Mouse (Mus musculus) regulatory T cell (primary cell): ENCODE results near the gene Notch1.

Experiments
- in situ Hi-C: fragments of 300-600 bp; cut with MboI, MseI; formaldehyde crosslinking; loops from one replicate; pipeline ENCODE4 v1.15.1; 2025; ENCODE audit warnings: high pct_unique_total_duplicates

The Notch1 gene

DNA sequence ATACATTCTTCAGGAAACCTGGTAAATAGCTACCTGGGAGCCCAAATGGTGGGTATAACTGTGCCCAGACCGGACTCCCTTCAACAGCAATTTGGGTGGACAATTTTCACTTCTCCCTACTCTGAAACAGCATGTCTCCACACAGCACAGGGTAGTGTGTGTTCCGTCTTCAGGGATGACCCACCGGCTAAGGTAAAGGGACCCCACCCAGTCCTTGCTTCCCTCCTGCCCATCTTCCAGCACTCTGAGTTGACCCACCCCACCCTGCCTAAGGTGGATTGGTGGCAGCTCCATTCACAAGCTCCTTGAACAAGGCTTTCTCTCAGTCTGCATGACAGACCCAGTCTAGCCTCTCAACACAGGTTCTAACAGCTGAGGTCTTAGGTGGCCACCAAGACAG is 33.6 kb downstream of the Notch1 start:
- in situ Hi-C loops = loop anchor here (10.0 kb wide), 1 partner anchor 422 kb away; the partner anchor contains the start of gene Surf6

DNA sequence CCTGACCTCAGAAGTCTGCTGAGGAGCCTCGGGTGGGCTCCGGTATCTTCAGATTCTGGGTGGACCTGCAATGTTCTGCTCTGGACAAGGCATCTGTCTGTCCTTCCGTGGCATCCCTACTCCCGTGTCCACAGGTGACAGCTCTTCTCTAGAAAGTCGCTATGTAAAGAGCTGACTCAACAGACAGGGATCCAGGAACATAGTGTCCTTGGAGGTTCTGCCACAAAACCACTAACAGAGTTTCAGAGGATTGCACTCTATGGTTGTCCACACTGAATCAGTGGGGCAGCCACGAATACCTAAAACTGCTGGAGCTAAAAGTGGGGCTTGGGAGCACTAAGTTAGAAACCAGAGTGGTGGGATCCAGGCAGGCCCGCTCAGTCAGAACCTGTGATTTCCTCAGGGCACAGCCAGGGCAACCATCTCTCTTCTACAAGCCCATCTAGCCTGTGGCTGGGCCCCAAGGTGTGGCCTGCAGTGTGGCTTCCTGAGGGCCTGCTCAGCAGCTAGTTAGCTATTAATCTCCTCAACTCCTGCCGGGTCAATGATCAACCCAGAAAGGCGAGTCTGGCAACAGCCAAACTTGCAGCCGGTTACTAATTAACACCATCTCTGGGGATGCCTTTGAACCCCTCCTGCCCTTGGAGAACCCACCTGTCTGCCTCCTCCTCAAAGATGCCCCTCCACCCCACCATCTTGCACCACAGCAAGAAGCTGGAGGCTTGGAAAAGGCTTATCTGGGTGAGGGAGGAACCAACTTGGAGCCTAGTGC is 34.6 kb downstream of the Notch1 start:
- in situ Hi-C loops = loop anchor here (10.0 kb wide), 1 partner anchor 423 kb away; the partner anchor contains the start of gene Surf6

DNA sequence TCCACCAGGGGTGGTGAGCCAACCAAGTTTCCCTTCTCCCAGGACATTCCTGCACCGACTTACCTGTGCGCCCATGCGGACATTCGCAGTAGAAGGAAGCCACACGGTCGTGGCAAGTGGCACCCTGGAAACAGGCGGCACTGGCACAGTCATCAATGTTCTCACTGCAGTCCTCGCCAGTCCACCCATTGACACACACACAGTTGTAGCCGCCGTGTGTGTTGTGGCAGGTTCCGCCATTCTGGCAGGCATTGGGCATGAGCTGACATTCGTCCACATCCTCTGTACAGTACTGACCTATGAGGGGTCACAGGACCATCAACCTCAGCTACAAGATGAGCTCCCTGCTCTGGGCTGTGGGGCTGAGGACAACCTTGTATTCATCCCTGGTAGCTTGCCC is 35.6 kb downstream of the Notch1 start:
- in situ Hi-C loops = loop anchor here (10.0 kb wide), 1 partner anchor 424 kb away; the partner anchor contains the start of gene Surf6

DNA sequence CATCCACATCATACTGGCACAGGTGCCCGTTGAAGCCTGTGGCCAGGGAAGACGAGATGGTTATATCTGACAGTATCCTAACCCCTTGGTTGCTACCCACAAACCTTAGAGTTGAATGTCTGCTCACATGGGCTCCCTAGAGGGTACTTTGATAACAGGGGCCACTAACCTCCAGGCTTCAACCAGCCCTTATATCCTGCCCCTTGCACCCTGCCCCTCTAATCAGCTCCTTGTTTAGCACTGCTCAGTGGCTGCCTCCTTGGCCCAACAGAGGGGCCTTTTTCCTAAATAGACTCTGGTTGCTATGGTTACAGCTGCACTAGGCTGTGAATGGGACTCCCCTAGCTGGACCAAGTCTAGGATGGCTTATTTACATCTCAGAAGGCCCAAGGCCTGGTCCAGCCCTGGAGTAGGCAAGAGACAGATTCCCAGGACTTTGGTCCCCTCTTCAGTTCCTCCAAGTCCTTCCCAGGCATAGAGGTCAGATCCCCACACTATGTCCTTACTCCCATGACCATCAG is 37.7 kb downstream of the Notch1 start:
- in situ Hi-C loops = no loop called here

DNA sequence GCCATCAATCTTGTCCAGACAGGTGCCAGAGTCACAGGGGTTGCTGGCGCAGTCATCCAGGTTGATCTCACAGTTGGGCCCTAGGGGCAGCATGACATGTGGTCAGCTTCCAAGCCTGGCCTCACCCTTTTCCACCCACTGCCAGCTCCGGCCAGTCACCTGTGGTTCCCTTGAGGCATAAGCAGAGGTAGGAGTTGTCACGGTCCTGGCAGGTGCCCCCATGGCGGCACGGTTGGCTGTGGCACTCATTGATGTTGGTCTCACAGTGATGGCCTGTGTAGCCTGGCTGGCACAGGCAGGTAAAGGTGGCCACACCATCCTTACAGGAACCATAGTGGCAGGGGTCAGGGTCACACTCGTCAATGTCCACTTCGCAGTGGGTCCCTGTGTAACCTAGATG is 38.6 kb downstream of the Notch1 start:
- in situ Hi-C loops = no loop called here

DNA sequence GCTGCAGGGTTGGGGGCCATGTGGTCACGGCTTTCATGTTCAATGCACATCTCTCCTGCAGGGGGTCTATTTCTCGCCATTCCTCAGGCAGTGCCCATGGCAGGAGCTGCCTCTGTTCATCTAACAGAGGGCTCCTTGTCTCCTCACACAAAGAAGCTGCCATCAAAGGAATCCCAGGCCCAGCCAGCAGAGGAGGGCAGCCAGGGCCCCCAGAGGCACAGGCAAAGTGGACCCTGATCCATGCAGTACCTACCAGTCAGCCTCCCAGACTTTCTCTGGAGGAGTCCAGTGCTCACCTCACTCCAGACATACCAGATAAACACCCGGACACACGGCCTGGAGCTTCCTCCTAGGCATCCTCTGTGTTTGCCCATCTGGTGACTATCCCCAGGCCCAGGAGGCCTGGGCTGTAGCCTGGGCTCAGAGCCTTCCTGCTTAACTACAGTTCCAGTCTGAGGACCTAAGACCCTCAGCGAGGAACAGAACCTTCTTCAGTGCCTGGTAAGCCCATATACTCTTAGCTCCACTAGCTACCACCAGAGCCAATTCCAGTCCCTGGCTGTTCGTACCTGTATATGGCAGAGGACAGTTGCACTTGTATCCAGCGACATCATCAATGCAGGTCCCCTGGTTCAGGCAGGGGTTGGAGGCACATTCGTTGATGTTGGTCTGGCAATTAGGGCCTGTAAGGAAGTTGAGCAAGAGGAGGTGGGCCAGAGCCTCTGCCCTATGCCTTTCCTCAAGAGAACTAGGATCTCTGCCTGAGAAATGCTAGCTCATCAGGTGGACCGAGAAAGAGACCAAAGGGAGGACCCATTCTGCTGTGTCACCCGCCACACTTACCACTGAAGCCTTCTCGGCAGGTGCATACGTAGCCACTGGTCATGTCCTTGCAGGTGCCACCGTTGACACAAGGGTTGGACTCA is 40.7 kb downstream of the Notch1 start:
- in situ Hi-C loops = no loop called here

DNA sequence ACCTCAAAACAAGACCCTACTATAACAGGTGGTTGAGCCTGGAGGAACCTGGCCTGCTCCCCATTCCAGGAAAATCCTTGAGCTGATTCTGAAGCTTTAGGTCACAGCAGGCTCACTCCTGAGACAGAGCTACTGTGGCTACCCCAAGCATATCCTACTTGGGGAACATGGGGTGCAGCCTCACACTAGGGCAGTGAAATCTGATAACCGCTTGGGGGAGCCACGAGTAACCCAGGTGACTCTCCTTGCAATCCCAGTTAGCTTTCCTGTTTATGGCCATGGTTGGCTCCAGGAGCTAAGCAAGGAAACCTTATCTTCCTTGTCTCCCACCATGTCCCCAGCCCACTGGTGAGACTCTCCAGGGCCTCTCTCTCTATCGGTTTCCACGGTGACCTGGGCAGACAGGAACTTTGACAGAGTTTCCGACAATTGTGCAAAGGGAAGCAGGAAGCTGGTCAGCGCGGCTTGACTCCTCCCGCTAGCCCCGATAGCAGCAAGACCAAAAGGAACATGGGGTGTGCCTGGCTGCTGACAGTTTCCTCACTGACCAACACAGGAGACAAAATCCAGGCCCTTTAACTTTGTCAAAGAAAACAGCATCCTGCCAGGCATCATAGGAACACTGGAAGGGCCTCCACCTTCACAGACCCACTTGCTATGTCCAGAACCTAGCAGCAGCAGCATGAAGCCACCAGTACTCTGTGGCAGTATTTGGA is 41.5 kb downstream of the Notch1 start:
- in situ Hi-C loops = no loop called here

DNA sequence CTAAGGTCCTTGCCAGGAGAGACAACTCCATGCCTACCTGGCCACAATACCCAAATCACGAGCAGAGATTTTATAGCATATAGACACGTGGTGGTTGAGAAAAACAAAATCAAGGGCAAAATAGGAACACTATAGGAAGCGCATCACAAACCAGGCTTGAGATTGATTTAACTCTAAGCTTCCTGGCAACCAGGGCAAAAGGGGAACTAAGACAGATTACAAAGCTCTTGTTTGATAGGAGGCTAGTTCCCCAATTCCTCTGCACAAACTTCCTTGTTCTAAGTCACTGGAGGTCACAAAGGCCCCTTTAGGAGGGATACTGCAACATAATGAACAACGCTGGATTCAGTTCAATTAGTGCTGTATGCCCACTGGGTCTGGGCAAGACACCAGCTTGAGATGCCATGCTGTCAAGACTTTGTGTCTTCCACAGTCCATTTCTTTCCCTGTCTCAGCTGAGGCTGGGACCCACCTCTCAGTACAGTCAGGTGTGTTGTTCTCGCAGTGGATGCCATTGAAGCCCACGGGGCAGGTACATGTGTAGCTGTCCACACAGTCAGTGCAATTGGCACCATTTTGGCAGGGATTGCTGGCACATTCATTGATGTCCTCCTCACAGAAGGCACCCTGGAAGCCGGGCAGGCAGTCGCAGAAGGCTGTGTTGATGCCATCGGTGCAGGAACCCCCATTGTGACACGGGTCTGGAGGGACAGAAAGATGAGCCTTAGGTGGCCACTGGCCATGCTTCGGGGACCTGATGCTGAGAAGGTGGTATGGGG is 44.0 kb downstream of the Notch1 start:
- in situ Hi-C loops = no loop called here

DNA sequence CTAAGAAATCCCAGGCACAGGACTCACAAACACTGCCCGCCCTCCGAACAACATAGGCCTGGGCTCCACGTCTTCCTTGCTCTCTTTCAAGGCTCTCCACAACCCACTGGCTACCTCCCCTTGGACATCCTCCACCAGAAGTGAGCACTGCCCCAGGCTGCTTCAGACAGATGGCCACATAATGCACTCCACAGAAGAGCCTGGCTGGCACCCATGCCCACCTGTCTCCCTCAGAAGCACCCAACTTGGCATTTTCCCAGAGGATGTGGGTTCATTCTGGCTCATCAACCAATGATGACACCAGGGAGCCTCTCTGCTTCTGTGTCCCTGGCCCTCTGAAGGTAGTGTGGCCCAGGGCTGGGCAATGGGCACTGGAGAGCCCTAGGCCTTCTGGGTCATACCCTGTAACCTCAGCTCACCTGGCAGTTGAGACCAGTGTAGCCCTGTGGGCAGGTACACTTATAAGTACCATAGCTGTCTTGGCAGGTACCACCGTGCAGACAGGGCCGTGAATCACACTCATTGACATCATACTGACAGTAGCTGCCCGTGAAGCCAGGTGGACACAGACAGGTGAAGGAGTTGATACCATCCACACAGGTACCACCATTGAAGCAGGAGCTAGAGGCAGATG is 44.7 kb downstream of the Notch1 start:
- in situ Hi-C loops = no loop called here

DNA sequence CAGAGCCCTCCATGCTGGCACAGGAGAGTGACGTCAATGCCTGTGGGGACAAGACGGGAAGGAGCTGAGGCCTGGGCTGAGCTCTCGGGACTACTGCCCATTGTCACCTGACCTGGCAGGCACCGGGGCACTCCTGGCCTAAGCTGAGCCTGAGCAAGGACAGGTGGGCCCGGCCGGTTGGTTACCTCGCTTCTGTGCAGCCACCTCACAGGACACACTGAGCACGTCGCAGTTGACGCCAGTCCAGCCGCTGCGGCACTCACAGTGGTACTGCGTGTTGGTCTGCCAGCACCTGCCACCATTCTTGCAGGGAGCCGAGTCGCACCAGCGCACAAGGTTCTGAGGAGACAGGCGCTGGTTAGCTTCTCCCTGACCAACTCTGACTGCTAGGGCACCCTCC is 45.5 kb downstream of the Notch1 start:
- in situ Hi-C loops = no loop called here

DNA sequence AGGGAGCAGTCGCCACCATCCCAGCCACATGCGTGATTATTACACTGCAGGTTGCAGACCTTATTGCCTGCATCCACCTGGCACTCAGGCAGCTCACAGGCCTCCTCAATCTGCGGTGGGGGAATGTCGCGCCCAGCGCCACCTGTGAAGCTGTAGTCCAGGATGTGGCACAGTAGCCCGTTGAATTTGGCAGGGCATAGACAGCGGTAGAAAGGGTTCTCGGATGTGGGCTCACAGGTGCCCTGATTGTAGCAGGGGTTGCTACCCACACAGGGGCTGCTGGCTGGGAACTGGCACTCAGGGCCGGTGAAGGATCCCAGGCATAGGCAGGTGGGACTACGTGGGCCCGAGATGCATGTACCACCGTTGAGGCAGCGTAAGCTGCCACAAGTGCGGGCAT is 48.1 kb downstream of the Notch1 start:
- in situ Hi-C loops = no loop called here

DNA sequence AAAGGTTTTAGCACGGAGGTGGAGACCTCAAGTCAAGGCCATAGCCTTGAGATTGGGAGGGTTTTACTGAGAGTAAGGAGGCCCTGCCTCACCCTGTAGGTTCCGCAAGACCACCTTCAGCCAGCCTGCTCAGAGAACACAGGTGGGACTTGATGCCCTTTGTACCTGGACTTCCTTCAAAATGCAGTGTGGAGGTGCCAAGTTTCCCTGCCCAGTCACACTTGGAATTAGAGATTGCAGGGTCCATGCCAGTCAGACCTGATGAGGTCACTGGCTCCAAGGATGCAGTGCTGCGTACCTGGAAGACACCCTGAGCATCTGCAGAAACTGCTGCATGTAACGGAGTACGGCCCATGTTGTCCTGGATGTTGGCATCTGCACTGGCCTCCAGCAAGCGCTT is 53.1 kb downstream of the Notch1 start:
- in situ Hi-C loops = no loop called here

DNA sequence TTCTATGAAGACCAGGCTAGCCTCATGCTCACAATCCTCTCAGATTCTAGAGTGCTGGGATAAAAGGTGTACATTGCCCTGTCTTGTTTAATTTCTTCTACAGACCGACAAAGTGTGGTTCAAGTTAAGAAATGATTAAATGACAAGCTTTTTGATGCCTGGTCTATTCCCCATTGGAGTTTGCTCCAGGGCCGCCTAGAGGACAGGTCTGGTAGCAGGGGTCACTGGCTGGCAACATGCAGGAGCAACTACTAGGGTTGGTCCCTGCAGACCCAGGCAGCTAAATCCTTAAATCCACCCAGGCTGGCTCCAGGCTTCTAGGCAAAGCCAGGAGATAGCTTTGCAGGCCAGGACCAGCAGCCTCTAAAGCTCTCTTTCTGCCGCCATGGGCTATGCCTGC is 53.5 kb downstream of the Notch1 start:
- in situ Hi-C loops = no loop called here

DNA sequence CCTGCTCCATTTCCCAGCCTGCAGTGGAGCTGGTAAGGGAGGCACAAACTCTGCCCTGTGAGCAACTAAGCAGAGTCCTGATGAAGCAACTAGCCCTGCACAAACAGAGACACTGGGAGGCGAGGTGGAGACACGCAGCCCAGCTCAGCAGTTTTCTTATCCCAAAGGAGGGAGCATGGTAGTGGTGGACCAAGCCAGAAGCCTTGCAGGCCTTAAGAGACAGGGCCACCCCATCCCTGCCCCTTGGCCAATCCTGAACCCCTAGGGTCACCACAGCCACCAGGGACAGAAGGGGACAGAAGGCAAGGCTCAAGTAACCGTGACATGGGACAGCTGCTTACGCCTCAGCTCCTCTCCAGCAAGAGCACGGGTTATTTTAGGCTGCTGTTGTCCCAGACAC is 54.8 kb downstream of the Notch1 start:
- in situ Hi-C loops = no loop called here

DNA sequence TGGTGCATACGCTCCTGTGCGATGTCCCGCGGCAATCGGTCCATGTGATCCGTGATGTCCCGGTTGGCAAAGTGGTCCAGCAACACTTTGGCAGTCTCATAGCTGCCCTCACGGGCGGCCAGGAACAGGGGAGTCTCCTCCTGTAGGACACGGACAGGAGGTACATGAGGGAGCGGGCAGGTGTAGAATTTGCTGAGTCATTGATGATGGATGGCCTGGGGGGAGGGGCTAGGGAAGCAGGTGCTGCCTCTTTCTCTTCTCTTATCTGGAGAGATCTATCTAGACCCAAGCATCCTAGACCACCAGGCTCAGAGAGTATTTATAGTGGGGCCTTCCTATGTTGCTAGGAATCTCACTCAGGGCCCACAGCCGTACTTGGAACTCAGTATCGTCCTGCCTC is 55.6 kb downstream of the Notch1 start:
- in situ Hi-C loops = no loop called here

DNA sequence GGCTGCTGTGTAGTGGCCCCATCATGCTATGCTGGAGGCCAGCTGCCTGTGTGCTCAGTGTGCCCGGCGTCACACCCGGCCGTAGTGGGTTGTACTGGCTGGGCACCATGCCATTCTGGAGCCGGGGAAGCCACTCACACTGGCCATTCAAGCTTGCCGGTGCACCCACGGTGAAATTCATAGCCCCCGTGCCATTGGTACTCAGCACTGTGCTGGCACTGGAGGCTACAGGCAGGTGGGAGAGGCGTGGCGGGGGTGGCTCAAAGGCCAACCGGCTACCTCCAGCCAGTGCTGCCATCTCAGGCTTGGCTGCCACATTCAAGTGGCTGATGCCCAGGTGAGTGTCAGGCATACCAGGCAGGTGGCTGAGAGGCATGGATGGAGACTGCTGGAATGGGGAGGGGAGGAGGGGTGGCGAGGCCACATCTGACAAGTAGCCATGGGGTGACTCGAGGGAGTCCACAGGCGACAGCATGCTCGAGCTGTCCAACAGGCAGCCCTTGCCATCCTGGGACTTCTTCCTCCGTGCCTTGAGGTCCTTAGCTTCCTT is 56.3 kb downstream of the Notch1 start:
- in situ Hi-C loops = no loop called here

DNA sequence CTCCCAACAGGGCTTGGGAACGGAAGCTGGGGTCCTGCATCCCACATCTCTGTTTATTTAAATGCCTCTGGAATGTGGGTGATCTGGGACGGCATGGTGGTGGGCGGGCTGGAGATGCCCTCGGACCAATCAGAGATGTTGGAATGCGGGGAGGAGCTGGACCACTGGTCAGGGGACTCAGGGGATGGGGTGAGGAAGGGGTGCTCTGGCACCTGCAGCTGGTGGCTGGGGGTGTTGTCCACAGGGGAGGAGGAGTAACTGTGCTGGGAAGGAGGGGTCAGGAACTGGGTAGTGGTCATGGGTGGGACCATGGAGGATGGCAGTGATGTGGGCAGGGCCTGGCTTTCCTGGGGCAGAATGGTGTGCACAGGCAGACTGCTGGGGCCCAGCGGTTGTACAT is 57.0 kb downstream of the Notch1 start:
- in situ Hi-C loops = no loop called here

DNA sequence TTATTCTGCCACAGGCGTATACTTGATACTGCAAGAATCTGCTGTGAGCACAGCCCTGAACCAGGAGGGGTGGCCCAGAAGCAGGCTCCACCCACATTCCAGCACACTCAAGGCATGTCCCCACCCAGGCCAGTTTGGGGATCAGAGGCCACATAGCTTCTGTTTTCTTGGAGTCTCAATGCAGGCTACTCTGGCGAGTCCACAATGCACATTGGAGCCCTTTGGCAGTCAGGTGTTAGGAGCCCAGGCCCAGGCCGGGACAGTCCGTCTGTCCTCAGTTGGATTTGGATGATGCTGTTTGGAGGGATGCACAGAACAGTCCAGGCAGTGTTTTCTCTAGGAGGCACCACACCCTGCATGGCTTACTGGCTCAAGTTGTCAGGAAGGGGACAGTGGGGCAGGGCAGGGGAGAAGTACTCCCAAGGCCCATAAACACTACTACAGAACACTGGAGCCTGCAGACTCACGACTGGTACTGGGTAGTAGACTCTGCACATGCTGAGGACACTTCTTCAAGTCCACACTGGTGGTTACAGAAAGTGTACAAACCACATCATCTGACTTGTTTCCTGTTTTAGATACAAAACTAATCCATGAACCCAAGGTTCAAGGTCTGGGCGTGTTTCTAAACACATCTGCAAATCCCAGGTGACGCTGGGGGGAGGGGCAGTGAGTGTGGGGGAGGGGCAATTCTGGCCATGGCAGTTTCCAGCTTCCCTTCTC is 57.9 kb downstream of the Notch1 start:
- in situ Hi-C loops = no loop called here
